Mouse (Mus musculus) E14TG2a.4 (cell line): ENCODE results near the gene Anapc2.

ENCODE experiments used
- CTCF ChIP-seq: conservative IDR thresholded peaks from 2 replicates; pipeline ENCODE4 v1.5.1; 2014; ENCODE audit warnings: low read length
- NANOG ChIP-seq: IDR thresholded peaks from 2 replicates; pipeline ENCODE4 v1.6.1; 2014; ENCODE audit warnings: borderline replicate concordance, low read length, mixed read lengths
- POU5F1 ChIP-seq: IDR thresholded peaks from 2 replicates; pipeline ENCODE4 v1.6.1; 2014; ENCODE audit warnings: low read length, borderline replicate concordance

DNA sequence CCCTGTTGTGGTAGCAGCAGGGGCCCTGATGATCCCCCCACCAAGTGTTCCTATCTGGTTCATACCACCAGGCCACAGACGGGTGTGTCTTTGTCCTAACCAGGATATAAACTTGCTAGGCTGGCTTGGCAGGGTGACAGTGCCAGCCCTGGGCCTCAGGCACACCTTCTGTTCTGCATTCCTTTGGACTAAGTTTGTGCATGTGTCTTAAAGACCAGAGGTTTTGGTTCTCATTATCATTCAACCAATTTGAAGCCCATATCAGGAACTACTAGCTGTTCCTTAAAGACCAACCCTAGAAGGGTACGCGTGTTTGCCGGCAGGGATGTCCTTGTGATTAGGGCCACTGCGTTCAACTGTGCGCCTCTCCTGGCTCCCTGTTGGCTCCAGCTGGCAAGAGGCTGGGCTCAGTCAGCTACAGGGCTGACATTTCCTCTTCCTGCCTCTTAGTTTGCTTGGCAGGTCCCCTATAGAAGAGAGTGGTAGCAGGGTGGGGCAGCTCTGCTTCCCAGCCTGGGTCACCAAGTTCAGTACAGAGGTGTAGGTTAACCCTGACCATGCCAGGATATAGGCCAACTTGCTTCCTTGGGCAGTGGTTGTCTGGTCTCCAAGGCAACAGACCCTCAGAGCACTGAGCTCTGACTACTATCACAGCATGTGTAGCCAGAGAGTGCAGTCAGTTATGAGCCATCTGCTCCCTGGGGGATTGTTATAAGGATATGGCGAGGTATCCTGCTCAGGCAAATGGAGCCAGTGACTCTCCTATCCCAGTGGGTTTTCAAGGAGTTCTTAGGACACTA lies 14.8 kb downstream of the Anapc2 start:
- TF ChIP-seq CTCF (no peak), NANOG (no peak), POU5F1 (no peak)
